Mouse (Mus musculus) megakaryocyte, embryonic 14.5 days (primary cell): ENCODE results near the gene Dnhd1.

Experiments used
- FLI1 ChIP-seq: IDR thresholded peaks from 2 replicates; pipeline ENCODE4 v1.6.1; 2012; ENCODE audit warnings: low read length, inconsistent platforms, mixed read lengths
- GATA1 ChIP-seq: IDR thresholded peaks from 3 replicates; pipeline ENCODE4 v1.6.1; 2012; ENCODE audit warnings: mixed read lengths, low read length, inconsistent platforms, borderline replicate concordance

DNA sequence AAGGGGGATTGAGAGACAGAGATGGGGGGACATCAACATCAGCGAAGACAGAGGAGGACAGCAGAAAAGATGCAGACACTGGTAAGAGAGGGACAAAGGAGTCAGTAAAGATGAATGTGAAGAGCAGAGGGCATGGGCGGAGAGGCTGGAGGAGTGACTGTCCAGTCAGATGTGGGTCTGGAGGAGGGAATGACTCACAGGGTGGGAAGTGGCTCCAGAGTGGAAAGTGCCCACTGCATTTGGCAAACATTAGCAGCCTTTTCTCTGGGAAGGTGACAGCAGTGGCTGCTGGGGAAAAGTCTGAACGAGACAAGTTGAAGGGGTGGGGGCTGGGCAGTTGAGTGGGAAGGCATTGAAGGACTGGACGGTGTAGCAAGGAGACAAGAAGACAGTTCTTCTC, 29.6 kb upstream of the Dnhd1 start:
- TF ChIP-seq FLI1 (no peak), GATA1 (no peak)
